Mouse (Mus musculus): ENCODE measurements at regions not wholly inside any gene's neighbourhood (a gene's known extent, or its start where the extent isn't known, plus 50 kb on each side); places are given as distances from the start of the nearest gene placed in this dataset.

DNA sequence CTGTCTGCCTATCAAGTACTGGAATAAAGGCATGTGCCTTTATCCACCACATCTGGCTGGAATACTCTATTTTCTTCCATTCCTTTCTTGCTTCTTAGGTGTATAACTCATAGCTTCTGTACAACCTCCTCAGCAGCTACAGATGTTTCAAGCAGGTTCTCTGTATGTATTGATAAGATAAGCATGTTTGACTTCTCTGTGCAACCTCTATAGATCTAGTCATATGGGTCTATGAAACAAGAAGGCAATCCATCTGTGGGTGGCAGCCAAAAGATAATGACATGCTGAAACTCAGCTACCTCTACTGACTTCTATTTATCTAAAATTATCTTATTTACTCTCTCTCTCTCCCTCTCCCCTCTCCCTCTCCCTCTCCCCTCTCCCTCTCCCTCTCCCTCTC, 99.3 kb upstream of the C9orf72 start:
- TF ChIP-seq MYOG (IDR thresholded peaks at IDR 0.05; ENCODE audit: control insufficient read depth in 1 of 3, insufficient read depth in 1 of 3, insufficient read length in 2 of 3, low read depth in 2 of 3) (no peak), SRF (IDR thresholded peaks at IDR 0.05; ENCODE audit: control insufficient read depth, insufficient read length, low read depth) (no peak), CEBPB (IDR thresholded peaks at IDR 0.05; ENCODE audit: insufficient read depth, poor library complexity, severe bottlenecking) (no peak)
- no peaks in the 10 kb centered on the region for H3K27me3 ChIP-seq (ENCODE audit: control insufficient read depth, insufficient read depth, insufficient read length)
- H3K4me3 ChIP-seq, result no peak overlapping the region
- no peaks in the 10 kb centered on the region for H3K36me3 ChIP-seq (ENCODE audit: control insufficient read depth, insufficient read depth)
- H3K79me2 ChIP-seq (ENCODE audit: control insufficient read depth, insufficient read depth), result no peaks in the 10 kb centered on the region
- no peak overlapping the region for H3ac ChIP-seq (ENCODE audit: control insufficient read depth, insufficient read length)
- H3K4me2 ChIP-seq (ENCODE audit: low read depth), result no peak overlapping the region

DNA sequence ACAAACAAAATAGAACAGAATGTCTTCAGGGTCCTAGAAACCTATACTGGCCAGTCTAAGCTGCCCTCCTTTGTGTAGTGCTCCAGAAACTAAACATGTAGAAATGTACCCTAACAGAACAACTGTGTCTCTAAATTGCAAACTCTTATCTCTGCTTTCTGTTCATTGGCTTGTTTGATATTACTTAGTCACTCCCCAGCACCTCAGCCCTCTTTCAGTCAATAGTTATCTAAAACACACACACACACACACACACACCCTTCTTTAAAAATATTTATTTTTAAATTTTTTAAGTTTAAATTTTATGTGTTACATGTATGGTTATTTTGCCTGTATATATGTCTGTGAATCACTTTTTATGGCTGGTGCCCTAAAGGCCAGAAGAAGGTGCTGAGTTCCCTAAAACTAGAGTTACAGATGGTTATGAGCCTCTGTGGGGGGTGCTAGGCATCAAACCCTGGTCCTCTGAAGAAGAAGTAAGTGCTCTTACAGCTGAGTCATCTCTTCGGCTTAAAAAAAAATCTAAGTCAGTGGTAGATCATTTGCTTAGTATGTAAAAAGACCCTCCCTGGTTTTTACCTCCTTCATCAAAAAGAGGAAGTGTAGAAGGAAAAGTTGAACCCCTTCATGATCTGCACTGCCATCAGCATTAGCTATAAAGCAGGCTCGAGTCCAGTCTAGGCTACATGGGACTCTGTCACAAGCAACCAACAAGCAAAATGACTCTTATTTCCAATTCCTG, 96.6 kb upstream of the C9orf72 start:
- H3ac ChIP-seq (ENCODE audit: control insufficient read depth, insufficient read length), result no peak overlapping the region
- H3K36me3 ChIP-seq (ENCODE audit: control insufficient read depth, insufficient read depth), result no peaks in the 10 kb centered on the region
- no peak overlapping the region for H3K4me2 ChIP-seq (ENCODE audit: low read depth)
- TF ChIP-seq MYOD1 (IDR thresholded peaks at IDR 0.05; ENCODE audit: control insufficient read depth in 1 of 3, insufficient read length in 2 of 3, low read depth in 2 of 3) (no peak), USF1 (IDR thresholded peaks at IDR 0.05; ENCODE audit: low read depth) (no peak), TCF12 (IDR thresholded peaks at IDR 0.05; ENCODE audit: insufficient read depth, poor library complexity, severe bottlenecking) (no peak), SRF (IDR thresholded peaks at IDR 0.05; ENCODE audit: control insufficient read depth, insufficient read length, low read depth) (no peak), POLR2AphosphoS2 (IDR thresholded peaks at IDR 0.05; ENCODE audit: insufficient read length, low read depth) (no peak), REST (IDR thresholded peaks at IDR 0.05; ENCODE audit: insufficient read depth, insufficient read length) (no peak), MAX (IDR thresholded peaks at IDR 0.05; ENCODE audit: low read depth) (no peak), E2F4 (IDR thresholded peaks at IDR 0.05; ENCODE audit: insufficient read depth) (no peak), TCF3 (IDR thresholded peaks at IDR 0.05; ENCODE audit: insufficient read length, low read depth) (no peak), CEBPB (IDR thresholded peaks at IDR 0.05; ENCODE audit: insufficient read depth, poor library complexity, severe bottlenecking) (no peak), POLR2A (IDR thresholded peaks at IDR 0.05; ENCODE audit: insufficient read length, low read depth) (no peak), MYOG (IDR thresholded peaks at IDR 0.05; ENCODE audit: control insufficient read depth in 1 of 3, insufficient read depth in 1 of 3, insufficient read length in 2 of 3, low read depth in 2 of 3) (no peak)
- H3K79me2 ChIP-seq (ENCODE audit: control insufficient read depth, insufficient read depth), result no peaks in the 10 kb centered on the region
- H3K27me3 ChIP-seq (ENCODE audit: control insufficient read depth, insufficient read depth, insufficient read length), result no peaks in the 10 kb centered on the region
- no peak overlapping the region for H3K4me3 ChIP-seq

DNA sequence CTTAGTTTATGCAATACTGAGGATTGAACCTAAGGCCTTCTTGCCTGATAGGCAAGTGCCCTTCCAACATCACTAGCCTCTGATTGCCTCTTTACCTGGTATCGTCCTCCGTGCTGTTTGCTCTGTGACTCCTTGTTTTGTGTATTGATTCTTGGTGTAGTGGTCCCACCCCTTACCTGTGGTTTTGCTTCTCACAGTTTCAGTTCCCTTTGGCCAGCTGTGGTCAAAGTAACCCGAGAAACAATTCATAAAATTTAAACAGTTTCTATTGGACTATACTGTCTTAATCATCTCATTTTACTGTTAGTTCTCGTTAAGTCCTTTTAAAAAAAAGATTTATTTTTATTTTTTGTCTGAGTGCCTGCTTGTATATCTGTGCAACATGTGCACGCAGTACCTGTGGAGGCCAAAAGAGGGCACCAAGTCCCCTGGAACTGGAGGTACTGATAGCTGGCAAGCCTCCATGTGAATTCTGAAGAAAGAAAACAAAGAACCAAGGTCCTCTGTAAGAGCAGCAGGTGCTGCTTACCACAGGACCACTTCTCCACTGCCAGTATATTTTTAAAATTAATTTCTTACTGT, 84.5 kb upstream of the C9orf72 start:
- no peak overlapping the region for H3ac ChIP-seq (ENCODE audit: control insufficient read depth, insufficient read length)
- no peak for TF ChIP-seq MAX (IDR thresholded peaks at IDR 0.05; ENCODE audit: low read depth)
- no peak for TF ChIP-seq USF1 (IDR thresholded peaks at IDR 0.05; ENCODE audit: low read depth)
- TF ChIP-seq POLR2A (IDR thresholded peaks at IDR 0.05; ENCODE audit: insufficient read length, low read depth), result no peak
- TF ChIP-seq E2F4 (IDR thresholded peaks at IDR 0.05; ENCODE audit: insufficient read depth), result no peak
- TF ChIP-seq MYOD1 (IDR thresholded peaks at IDR 0.05; ENCODE audit: control insufficient read depth in 1 of 3, insufficient read length in 2 of 3, low read depth in 2 of 3), result no peak
- no peak for TF ChIP-seq REST (IDR thresholded peaks at IDR 0.05; ENCODE audit: insufficient read depth, insufficient read length)
- TF ChIP-seq TCF12 (IDR thresholded peaks at IDR 0.05; ENCODE audit: insufficient read depth, poor library complexity, severe bottlenecking), result no peak
- no peak for TF ChIP-seq MYOG (IDR thresholded peaks at IDR 0.05; ENCODE audit: control insufficient read depth in 1 of 3, insufficient read depth in 1 of 3, insufficient read length in 2 of 3, low read depth in 2 of 3)
- TF ChIP-seq POLR2AphosphoS2 (IDR thresholded peaks at IDR 0.05; ENCODE audit: insufficient read length, low read depth), result no peak
- TF ChIP-seq SRF (IDR thresholded peaks at IDR 0.05; ENCODE audit: control insufficient read depth, insufficient read length, low read depth), result no peak
- TF ChIP-seq CEBPB (IDR thresholded peaks at IDR 0.05; ENCODE audit: insufficient read depth, poor library complexity, severe bottlenecking), result no peak
- no peak for TF ChIP-seq TCF3 (IDR thresholded peaks at IDR 0.05; ENCODE audit: insufficient read length, low read depth)
- H3K4me2 ChIP-seq (ENCODE audit: low read depth), result no peak overlapping the region
- no peak overlapping the region for H3K4me3 ChIP-seq
- H3K79me2 ChIP-seq (ENCODE audit: control insufficient read depth, insufficient read depth), result no peaks in the 10 kb centered on the region
- H3K27me3 ChIP-seq (ENCODE audit: control insufficient read depth, insufficient read depth, insufficient read length), result no peaks in the 10 kb centered on the region
- no peaks in the 10 kb centered on the region for H3K36me3 ChIP-seq (ENCODE audit: control insufficient read depth, insufficient read depth)

DNA sequence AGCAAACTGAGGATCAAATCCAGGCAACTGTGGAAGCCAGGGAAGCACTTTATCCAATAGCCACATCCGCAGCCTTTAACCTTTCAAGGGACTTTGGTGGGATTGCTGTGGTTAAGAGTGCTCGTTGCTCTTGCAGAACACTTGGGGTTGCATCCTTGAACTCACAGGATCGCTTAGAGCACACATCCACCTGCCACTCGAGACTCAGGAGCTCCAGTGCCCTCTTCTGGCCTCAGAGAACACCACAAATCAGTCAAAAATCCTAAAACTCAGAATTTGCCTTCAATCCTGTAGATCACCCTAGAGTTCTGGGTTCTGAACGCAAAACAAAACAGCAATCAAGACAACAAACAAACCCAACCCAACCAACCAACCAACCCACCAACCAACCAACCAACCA, 82.2 kb upstream of the C9orf72 start:
- TF ChIP-seq POLR2AphosphoS2 (IDR thresholded peaks at IDR 0.05; ENCODE audit: insufficient read length, low read depth), result no peak
- TF ChIP-seq POLR2A (IDR thresholded peaks at IDR 0.05; ENCODE audit: insufficient read length, low read depth), result no peak
- no peak for TF ChIP-seq REST (IDR thresholded peaks at IDR 0.05; ENCODE audit: insufficient read depth, insufficient read length)
- TF ChIP-seq E2F4 (IDR thresholded peaks at IDR 0.05; ENCODE audit: insufficient read depth), result no peak
- no peak for TF ChIP-seq MYOG (IDR thresholded peaks at IDR 0.05; ENCODE audit: control insufficient read depth in 1 of 3, insufficient read depth in 1 of 3, insufficient read length in 2 of 3, low read depth in 2 of 3)
- no peak for TF ChIP-seq TCF3 (IDR thresholded peaks at IDR 0.05; ENCODE audit: insufficient read length, low read depth)
- no peak for TF ChIP-seq MYOD1 (IDR thresholded peaks at IDR 0.05; ENCODE audit: control insufficient read depth in 1 of 3, insufficient read length in 2 of 3, low read depth in 2 of 3)
- no peak for TF ChIP-seq USF1 (IDR thresholded peaks at IDR 0.05; ENCODE audit: low read depth)
- TF ChIP-seq SRF (IDR thresholded peaks at IDR 0.05; ENCODE audit: control insufficient read depth, insufficient read length, low read depth), result no peak
- no peak for TF ChIP-seq CEBPB (IDR thresholded peaks at IDR 0.05; ENCODE audit: insufficient read depth, poor library complexity, severe bottlenecking)
- TF ChIP-seq MAX (IDR thresholded peaks at IDR 0.05; ENCODE audit: low read depth), result no peak
- no peak for TF ChIP-seq TCF12 (IDR thresholded peaks at IDR 0.05; ENCODE audit: insufficient read depth, poor library complexity, severe bottlenecking)
- H3K27me3 ChIP-seq (ENCODE audit: control insufficient read depth, insufficient read depth, insufficient read length), result no peaks in the 10 kb centered on the region
- no peak overlapping the region for H3ac ChIP-seq (ENCODE audit: control insufficient read depth, insufficient read length)
- H3K36me3 ChIP-seq (ENCODE audit: control insufficient read depth, insufficient read depth), result no peaks in the 10 kb centered on the region
- H3K79me2 ChIP-seq (ENCODE audit: control insufficient read depth, insufficient read depth), result no peaks in the 10 kb centered on the region
- H3K4me2 ChIP-seq (ENCODE audit: low read depth), result no peak overlapping the region
- H3K4me3 ChIP-seq, result no peak overlapping the region

All from myocyte (in vitro differentiated cells).